Mouse (Mus musculus) embryonic facial prominence, embryonic 13.5 days (tissue): ENCODE results near the gene Glb1l. TPM values are rescaled to one million over a fixed set of nuclear protein-coding genes. Genes with fewer than 3 reads are reported as not detected.
A peak's percentile ranks its signal among the peaks of the same experiment; 100 is the strongest.

Source experiments
- ATAC-seq: fragments of 200-750 bp; cut with Nextera tagmentation; 2 replicates; pipeline ENCODE4 v1.8.0; 2017; ENCODE audit warnings: low read depth; ENCODE audit not compliant: insufficient number of reproducible peaks, insufficient read depth, low FRiP score, low TSS enrichment
- H3K27ac ChIP-seq: fragments of 300-500 bp; sonication (generic); 2 replicates; pipeline ENCODE4 v1.5.1; 2015; ENCODE audit warnings: moderate library complexity, mild to moderate bottlenecking, inconsistent platforms
- H3K27me3 ChIP-seq: fragments of 300-500 bp; sonication (generic); 2 replicates; pipeline ENCODE4 v1.6.1; 2015; ENCODE audit warnings: mild to moderate bottlenecking, inconsistent platforms
- H3K36me3 ChIP-seq: fragments of 300-500 bp; sonication (generic); 2 replicates; pipeline ENCODE4 v1.6.1; 2015; ENCODE audit warnings: mild to moderate bottlenecking, inconsistent platforms
- H3K4me1 ChIP-seq: fragments of 300-500 bp; sonication (generic); 2 replicates; pipeline ENCODE4 v1.6.1; 2015; ENCODE audit warnings: inconsistent platforms
- H3K4me2 ChIP-seq: fragments of 300-500 bp; sonication (generic); 2 replicates; pipeline ENCODE4 v1.6.1; 2015; ENCODE audit warnings: moderate library complexity, mild to moderate bottlenecking, inconsistent platforms
- H3K4me3 ChIP-seq: fragments of 300-500 bp; sonication (generic); 2 replicates; pipeline ENCODE4 v1.5.1; 2015; ENCODE audit warnings: mild to moderate bottlenecking, inconsistent platforms
- H3K9ac ChIP-seq: fragments of 300-500 bp; sonication (generic); 2 replicates; pipeline ENCODE4 v1.6.1; 2015; ENCODE audit warnings: mild to moderate bottlenecking, inconsistent platforms
- H3K9me3 ChIP-seq: fragments of 300-500 bp; sonication (generic); 2 replicates; pipeline ENCODE4 v1.6.1; 2016; ENCODE audit warnings: inconsistent platforms
- WGBS: fragments of 180-500 bp; shearing (Covaris S2); methylation state at CpG from one replicate; pipeline ENCODE4 v1.1.7; 2015; ENCODE audit warnings: mixed read lengths; 5-methylcytosine and 5-hydroxymethylcytosine counted together
- polyA plus RNA-seq: library from polyadenylated mRNA; unstranded; fragments of >200 nt; fragmentation: Nextera tagmentation; extraction: Ambion mirVana; gene quantifications from 2 replicates; pipeline ENCODE4 v1.2.1, GENCODE M21; 2015

Glb1l gene
- polyA plus RNA-seq: 21.9 and 23.3 TPM in 2 replicates

DNA sequence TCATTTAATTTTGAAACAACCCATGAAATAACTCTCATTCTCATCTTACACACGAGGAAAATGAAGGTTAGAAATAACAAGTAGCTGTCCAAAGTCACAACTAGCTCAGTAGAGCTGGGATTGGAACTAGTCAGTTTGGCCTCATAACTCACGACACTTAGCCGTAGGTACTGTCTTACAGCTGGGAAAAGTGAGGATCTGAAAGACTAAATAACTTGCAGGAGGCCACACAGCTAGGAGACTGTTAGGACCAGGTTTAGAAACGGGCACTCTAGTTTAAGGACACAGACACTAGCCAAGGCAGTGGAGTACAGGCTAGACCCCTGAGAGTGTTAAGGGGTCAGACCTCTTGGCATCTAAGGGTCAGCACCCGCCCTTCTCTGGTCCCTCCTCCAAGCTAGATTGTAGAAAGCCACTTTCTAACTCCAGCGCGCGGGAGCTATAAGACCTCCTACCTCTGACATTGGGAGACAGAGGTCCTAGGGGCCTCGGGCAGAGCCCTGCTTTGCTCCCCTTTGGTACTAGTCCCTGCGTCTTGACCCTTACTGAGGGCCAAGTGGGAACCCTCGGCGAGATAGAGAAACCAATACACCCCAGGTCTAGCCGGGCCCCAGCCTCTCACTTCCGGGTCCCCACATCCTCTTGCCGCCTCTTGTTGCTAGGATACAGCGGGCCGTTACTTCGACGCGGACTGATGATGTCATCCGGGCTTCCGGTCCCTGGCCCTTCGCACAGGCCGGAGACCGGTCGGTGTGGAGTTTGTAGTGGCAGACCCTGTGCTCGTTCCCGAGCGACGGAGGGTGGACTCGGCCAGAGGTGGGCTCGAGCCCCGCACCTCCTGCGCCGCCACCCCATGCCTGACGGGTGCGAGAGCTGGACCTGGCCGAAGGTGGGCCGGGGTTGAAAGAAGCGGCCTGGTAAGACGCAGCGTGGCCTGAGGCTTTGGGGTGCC lies at the start of gene Glb1l, which contains the start of gene Stk16:
Gene Glb1l, minus strand, starts transcription at position 678 of the 952 bp plus-strand sequence.
Gene Stk16, plus strand, starts transcription at position 703 of the 952 bp plus-strand sequence.
- WGBS: 5% methylated on average over 42 of the region's 42 CpGs
- H3K4me1 ChIP-seq: peaks cover 36% of the 10 kb centered on the region
- H3K4me2 ChIP-seq: peak within 1 kb of the TSS; percentile 95
- H3K9me3 ChIP-seq: no peaks in the 10 kb centered on the region
- peak within 1 kb of the TSS; percentile 39; the same call in 1 of the 2 replicates for H3K27ac ChIP-seq
- peak within 1 kb of the TSS; percentile 96 for H3K9ac ChIP-seq
- ATAC-seq: peak; percentile 82
- H3K27me3 ChIP-seq: no peaks in the 10 kb centered on the region
- peak within 1 kb of the TSS; percentile 97 for H3K4me3 ChIP-seq
- peaks cover 35% of the 10 kb centered on the region for H3K36me3 ChIP-seq

DNA sequence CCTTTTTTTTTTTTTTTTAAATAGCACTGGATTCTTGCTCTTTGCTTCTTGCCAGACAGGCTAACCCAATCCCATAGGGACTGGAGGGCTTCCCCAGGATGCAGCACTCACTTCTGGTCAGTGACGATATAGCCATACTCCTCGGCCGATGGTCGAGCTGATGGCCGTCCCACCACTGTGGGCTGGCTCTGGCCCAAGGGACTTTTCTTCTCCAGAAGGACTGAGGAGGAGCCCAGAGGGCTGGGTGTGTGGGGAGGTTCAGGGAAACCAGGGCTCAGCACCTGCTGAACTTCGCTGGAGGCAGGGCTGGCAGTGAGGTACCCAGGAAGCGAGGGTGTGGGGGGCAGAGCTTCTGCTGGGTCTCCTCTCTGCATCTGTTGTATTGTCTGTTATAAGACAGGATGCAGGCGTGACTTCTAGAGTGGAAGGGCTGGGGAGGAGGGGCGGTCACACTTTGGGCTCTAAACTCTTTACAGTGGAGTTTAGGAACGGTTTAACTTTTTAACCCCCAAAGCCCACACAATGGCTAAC lies 45.0 kb upstream of the Glb1l start:
- Histone ChIP-seq H3K4me2 (no peak overlapping the region), H3K36me3 (no peaks in the 10 kb centered on the region), H3K4me1 (peaks cover 8% of the 10 kb centered on the region; the same call in 1 of the 2 replicates), H3K9ac (no peak overlapping the region), H3K4me3 (no peak overlapping the region), H3K27me3 (peaks cover 31% of the 10 kb centered on the region), H3K9me3 (no peaks in the 10 kb centered on the region), H3K27ac (no peak overlapping the region)
- ATAC-seq: no peak
- WGBS: 64% methylated on average over 10 of the region's 10 CpGs

DNA sequence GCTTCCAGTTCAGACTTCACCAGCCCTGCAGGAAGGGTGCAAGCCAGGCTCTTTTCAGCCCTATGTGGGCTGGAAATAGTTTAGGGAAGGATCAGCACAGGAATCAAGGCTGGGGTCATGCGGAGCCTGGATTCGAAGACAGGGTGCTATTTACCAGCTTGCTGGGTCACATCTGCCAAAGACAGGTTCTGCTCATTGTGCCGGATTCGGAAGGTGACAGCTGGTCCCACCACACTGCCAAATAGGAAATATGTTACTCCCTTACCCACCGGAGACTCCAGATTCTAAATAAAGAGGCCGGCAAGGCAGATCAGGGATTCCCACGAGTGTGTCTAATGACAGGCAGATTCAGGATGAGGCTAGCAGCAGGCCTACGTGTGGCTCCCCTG lies 44.0 kb upstream of the Glb1l start:
- Histone ChIP-seq H3K36me3 (no peaks in the 10 kb centered on the region), H3K4me3 (no peak overlapping the region), H3K4me1 (peaks cover 11% of the 10 kb centered on the region; the same call in 1 of the 2 replicates), H3K9ac (no peak overlapping the region), H3K27me3 (peaks cover 31% of the 10 kb centered on the region), H3K9me3 (no peaks in the 10 kb centered on the region), H3K4me2 (no peak overlapping the region), H3K27ac (no peak overlapping the region)
- 68% methylated on average over 8 of the region's 8 CpGs for WGBS
- no peak for ATAC-seq

DNA sequence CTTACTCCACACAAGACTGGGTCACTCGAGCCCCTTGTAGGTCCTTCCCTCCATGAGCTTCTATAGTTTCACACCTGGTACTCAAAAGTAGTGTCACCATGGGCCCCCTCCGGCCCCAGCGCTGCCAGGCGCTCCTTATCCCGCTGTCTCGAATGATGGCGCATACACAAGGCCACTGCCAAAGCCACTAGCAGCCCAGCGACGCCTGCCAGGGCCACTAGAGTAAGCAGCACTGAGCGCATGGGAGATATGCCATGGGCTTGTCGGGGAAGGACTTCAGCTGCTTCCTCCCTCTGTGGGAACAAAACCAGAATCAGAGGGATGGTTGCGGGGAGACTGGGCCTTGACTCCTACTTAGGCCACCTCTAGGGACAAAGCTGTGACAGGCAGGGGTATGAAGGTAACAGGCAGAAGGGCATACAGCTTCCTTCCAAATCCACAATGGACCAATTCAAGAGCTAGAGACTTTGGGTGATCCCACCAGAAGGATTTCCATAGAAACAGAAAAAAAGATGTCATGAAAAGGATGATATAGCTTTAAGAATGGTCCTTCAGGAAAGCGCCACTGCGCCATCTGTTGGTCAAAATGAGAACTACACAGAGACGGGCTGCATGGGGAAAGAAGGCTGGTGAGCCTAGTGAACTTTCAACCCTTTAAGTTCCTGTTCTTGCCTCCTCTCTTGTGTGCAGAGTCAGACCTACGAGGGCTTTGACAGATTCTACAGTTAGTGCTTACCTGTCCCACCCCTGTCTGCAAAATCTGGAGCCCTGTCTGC lies 43.4 kb upstream of the Glb1l start:
- no peak for ATAC-seq
- Histone ChIP-seq H3K36me3 (no peaks in the 10 kb centered on the region), H3K9me3 (no peaks in the 10 kb centered on the region), H3K27me3 (peaks cover 31% of the 10 kb centered on the region), H3K4me2 (no peak overlapping the region), H3K27ac (no peak overlapping the region), H3K4me3 (no peak overlapping the region), H3K4me1 (peaks cover 11% of the 10 kb centered on the region; the same call in 1 of the 2 replicates), H3K9ac (no peak overlapping the region)
- 63% methylated on average over 16 of the region's 16 CpGs for WGBS

DNA sequence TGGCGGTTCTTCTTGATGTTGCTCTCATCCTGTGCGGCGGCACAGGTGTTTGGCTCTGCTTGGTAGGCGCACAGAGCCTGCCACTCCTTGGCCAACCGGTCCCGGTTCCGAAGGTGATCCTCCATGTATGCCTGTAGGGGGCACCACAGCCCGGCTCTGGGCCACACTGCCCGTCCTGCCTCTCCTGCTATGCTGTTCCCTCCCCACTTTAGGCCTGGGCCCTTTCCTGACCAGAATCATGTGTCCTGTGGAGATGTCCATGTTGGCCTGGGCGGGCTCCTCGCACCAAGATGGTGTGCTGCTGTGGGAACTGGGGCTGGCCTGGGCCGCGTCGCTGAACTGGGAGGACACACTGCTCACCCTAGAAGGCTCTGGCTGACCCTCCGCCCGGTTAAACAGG lies 42.4 kb upstream of the Glb1l start:
- H3K27ac ChIP-seq: no peak overlapping the region
- no peaks in the 10 kb centered on the region for H3K9me3 ChIP-seq
- H3K4me2 ChIP-seq: no peak overlapping the region
- H3K9ac ChIP-seq: no peak overlapping the region
- H3K36me3 ChIP-seq: no peaks in the 10 kb centered on the region
- H3K4me1 ChIP-seq: peaks cover 17% of the 10 kb centered on the region; the same call in 1 of the 2 replicates
- ATAC-seq: no peak
- WGBS: 70% methylated on average over 16 of the region's 16 CpGs
- H3K4me3 ChIP-seq: no peak overlapping the region
- peaks cover 28% of the 10 kb centered on the region for H3K27me3 ChIP-seq

DNA sequence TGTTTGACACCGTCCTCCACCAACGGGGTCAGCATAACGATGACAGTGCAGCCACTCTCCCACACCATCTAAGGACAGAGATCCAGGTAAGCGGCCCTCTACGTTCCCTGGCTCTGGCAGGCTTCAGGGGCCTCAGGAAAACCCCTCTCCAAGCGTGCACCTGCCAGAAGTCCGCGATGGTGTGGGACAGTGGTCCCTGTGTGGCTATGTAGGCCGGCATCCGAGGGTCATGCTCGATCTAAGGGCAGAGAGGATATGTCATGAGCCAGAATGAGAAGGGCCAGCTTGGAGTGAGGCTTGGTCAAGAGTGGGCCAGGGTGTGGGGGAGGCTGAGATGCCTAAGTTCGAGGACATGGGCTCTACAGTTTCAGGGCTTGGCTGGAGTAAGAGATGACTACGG lies 41.7 kb upstream of the Glb1l start:
- WGBS: 67% methylated on average over 13 of the region's 13 CpGs
- Histone ChIP-seq H3K36me3 (no peaks in the 10 kb centered on the region), H3K4me1 (peaks cover 22% of the 10 kb centered on the region), H3K27ac (no peak overlapping the region), H3K27me3 (peaks cover 22% of the 10 kb centered on the region), H3K9me3 (no peaks in the 10 kb centered on the region), H3K4me3 (no peak overlapping the region), H3K4me2 (no peak overlapping the region), H3K9ac (no peak overlapping the region)
- ATAC-seq: no peak

DNA sequence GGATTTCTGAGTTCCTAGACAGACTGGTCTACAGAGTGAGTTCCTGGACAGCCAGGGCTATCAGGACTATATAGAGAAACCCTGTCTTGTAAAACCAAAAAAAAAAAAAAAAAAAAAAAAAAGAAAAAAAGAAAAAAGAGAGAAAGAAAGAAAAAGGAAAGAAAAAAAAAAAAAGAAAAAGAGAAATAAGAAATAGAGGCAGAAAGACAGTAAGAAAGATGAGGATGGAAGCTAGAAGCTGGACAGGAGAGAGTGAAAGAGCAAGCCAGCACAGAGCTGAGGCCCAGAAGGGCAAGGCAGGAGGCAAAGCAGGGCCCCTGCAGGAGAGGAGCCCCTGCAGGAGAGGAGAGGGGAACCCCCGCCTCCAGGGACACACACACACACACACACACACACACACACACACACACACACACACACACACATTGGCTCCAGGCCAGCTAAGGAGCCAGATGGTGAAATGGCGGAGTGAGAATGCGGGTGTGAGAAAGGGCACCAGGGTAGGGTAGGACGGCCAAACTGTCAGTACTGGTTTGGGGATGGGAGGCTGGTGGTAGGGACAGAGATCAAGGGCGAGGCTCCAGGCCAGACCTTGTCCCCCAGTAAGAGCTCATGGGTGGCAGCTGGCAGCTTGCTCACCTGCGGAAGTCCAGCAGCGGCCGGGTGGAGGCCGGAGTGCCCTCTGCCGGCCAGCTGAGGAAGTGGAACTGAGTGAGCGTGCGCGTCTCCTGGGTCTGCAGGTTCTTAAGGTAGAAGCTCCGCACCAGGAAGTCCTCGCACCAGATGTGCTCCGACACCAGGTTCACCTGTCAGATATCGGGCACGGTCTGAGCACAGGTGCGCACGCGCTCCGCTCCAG lies 40.7 kb upstream of the Glb1l start:
- WGBS: 6% methylated on average over 21 of the region's 22 CpGs
- Histone ChIP-seq H3K9me3 (no peaks in the 10 kb centered on the region), H3K9ac (peak overlapping the region; percentile 44), H3K36me3 (no peaks in the 10 kb centered on the region), H3K27ac (no peak overlapping the region), H3K4me1 (peaks cover 25% of the 10 kb centered on the region), H3K4me2 (peak overlapping the region; percentile 58), H3K27me3 (peaks cover 16% of the 10 kb centered on the region), H3K4me3 (peak overlapping the region; percentile 29)
- no peak for ATAC-seq

DNA sequence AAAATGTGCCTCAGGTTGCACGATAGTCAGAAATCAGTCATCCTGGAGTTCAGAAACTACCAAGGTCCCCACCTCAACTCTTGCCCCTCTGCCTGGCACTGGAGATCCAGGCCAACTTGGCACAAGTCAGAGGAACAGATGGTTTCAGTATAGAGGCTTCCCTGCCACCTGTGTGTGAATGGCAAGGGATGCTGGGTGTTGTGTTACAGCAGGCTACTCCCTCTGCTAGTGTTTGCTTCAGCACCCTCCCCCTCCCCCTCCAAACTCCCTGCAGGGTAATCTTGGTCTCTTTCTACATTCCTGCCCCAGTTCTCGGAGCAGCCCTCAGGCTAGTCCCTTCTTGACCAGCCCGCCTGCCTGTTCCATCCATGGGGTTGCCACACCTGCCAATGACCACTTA lies 39.9 kb upstream of the Glb1l start:
- 38% methylated on average over 3 of the region's 3 CpGs for WGBS

DNA sequence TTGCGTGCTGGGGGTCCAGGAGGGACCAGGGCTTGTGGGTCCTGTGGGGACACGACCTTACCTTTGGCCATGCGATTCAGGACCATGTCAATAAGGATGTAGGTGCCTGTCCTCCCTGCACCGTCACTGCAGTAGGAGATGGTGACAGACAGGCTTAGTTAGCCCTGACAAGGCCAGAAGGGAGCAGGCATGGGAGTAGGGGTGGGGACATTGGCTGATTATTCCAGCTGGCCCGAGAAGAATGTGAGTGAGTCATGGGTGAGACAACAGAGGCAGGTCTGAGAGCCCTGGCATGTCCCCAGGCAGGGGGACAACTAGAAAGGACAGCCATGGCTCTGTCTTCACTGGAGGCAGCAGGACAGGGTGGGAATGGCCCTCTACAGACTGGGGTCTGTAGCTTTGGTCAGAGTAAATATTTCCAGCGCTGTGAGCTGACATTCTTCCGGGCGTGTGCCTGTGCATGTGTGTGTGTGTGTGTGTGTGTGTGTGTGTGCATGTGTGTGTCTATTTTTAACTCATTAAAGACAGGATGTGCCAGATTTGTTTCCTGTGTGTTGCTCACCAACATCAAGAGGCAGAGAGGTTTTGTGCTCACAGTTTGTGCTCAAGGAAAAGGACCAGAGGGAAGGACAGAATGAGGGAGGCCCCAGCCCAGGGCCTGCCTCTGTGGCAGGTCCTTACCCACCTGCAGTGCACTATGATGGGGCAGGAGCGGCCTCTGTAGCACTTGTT lies 37.6 kb upstream of the Glb1l start:
- ATAC-seq: no peak
- Histone ChIP-seq H3K4me1 (peaks cover 25% of the 10 kb centered on the region), H3K4me2 (no peak overlapping the region), H3K4me3 (no peak overlapping the region), H3K27ac (no peak overlapping the region), H3K9ac (0 out of 2 replicates have a peak overlapping the region, but pooled peaks have one; percentile 11), H3K36me3 (peaks cover 12% of the 10 kb centered on the region), H3K9me3 (no peaks in the 10 kb centered on the region), H3K27me3 (peaks cover 12% of the 10 kb centered on the region)
- WGBS: 41% methylated on average over 9 of the region's 9 CpGs

More for the DNA sequence above, 39.9 kb upstream of the Glb1l start:
- peaks cover 25% of the 10 kb centered on the region for H3K4me1 ChIP-seq
- no peak overlapping the region for H3K4me2 ChIP-seq
- no peak overlapping the region for H3K4me3 ChIP-seq
- ATAC-seq: no peak
- no peaks in the 10 kb centered on the region for H3K9me3 ChIP-seq
- no peak overlapping the region for H3K27ac ChIP-seq
- H3K27me3 ChIP-seq: peaks cover 16% of the 10 kb centered on the region
- no peaks in the 10 kb centered on the region for H3K36me3 ChIP-seq
- no peak overlapping the region for H3K9ac ChIP-seq
